Mouse (Mus musculus) limb, embryonic 10.5 days (tissue): ENCODE results near the gene Tmem234. TPM values are rescaled to one million over a fixed set of nuclear protein-coding genes. Genes with fewer than 3 reads are reported as not detected.
"Not testable (repeated sequence)": the region's sequence is repeated elsewhere in the genome, so short reads cannot be mapped to it uniquely, and the experiment has no call there.

Experiments
- DNase-seq: peaks from one replicate; pipeline ENCODE4 v3.0.0-alpha.2; 2017; ENCODE audit warnings: low spot score
- H3K27ac ChIP-seq: fragments of 300-500 bp; sonication (generic); 2 replicates; pipeline ENCODE4 v1.5.1; 2016; ENCODE audit warnings: mild to moderate bottlenecking
- H3K27me3 ChIP-seq: fragments of 300-500 bp; sonication (generic); 2 replicates; pipeline ENCODE4 v1.6.1; 2016; ENCODE audit warnings: low read depth, mild to moderate bottlenecking; ENCODE audit not compliant: poor library complexity, severe bottlenecking
- H3K36me3 ChIP-seq: fragments of 300-500 bp; sonication (generic); 2 replicates; pipeline ENCODE4 v1.6.1; 2016; ENCODE audit warnings: mild to moderate bottlenecking, moderate library complexity
- H3K4me1 ChIP-seq: fragments of 300-500 bp; sonication (generic); 2 replicates; pipeline ENCODE4 v1.6.1; 2016
- H3K4me3 ChIP-seq: fragments of 300-500 bp; sonication (generic); 2 replicates; pipeline ENCODE4 v1.5.1; 2016; ENCODE audit warnings: mild to moderate bottlenecking, moderate library complexity
- H3K9me3 ChIP-seq: fragments of 300-500 bp; sonication (generic); replicated peaks from 2 replicates; pipeline ENCODE4 v1.6.1; 2016; ENCODE audit warnings: mild to moderate bottlenecking
- WGBS: fragments of 180-500 bp; shearing (Covaris S2); methylation state at CpG from one replicate; pipeline ENCODE4 v1.1.7; 2016; 5-methylcytosine and 5-hydroxymethylcytosine counted together
- polyA plus RNA-seq: library from polyadenylated mRNA; unstranded; fragments of >200 nt; fragmentation: Nextera tagmentation; extraction: Ambion mirVana; gene quantifications from 2 replicates; pipeline ENCODE4 v1.2.1, GENCODE M21; 2016

Gene Tmem234
- 228 and 231 TPM in 2 replicates for polyA plus RNA-seq

- Histone ChIP-seq H3K4me1 (peaks cover 28% of the 10 kb centered on the region), H3K27ac (peak within 1 kb of the TSS; percentile 93), H3K4me3 (peak within 1 kb of the TSS; percentile 100), H3K9me3 (no peaks in the 10 kb centered on the region), H3K36me3 (peaks cover 77% of the 10 kb centered on the region), H3K27me3 (no peaks in the 10 kb centered on the region)
- DNase-seq = peak; percentile 91
- under 1% methylated on average over 74 of the region's 74 CpGs for WGBS
Observed at GRCm38 (mm10) chr4:129600233-129601158, at the start of gene Tmem234, which contains the start of gene Eif3i. TSS of gene Tmem234 (plus strand) at chr4:129600668. TSS of gene Eif3i (minus strand) at chr4:129600648.

- H3K36me3 ChIP-seq, H3K4me3 ChIP-seq, DNase-seq, H3K9me3 ChIP-seq, H3K27me3 ChIP-seq, H3K27ac ChIP-seq: not testable (repeated sequence)
- H3K4me1 ChIP-seq = peaks cover 46% of the 10 kb centered on the region
- WGBS = 90% methylated on average over 6 of the region's 6 CpGs
Observed at GRCm38 (mm10) chr4:129554512-129554911, 46.0 kb upstream of the Tmem234 start.

- DNase-seq = peak; percentile 82
- H3K4me3 ChIP-seq = peak overlapping the region; percentile 65
- peak overlapping the region; percentile 88 for H3K27ac ChIP-seq
- H3K27me3 ChIP-seq = no peaks in the 10 kb centered on the region
- H3K36me3 ChIP-seq = no peaks in the 10 kb centered on the region
- H3K4me1 ChIP-seq = peaks cover 37% of the 10 kb centered on the region
- no peaks in the 10 kb centered on the region for H3K9me3 ChIP-seq
- WGBS = 1% methylated on average over 16 of the region's 16 CpGs
Observed at GRCm38 (mm10) chr4:129555421-129555861, 45.0 kb upstream of the Tmem234 start.

GRCm38 (mm10) chr4:129555862-129556531 is 44.5 kb upstream of the Tmem234 start:
- WGBS = 1% methylated on average over 24 of the region's 24 CpGs
- H3K27ac ChIP-seq = peak overlapping the region; percentile 88
- DNase-seq = no peak
- no peaks in the 10 kb centered on the region for H3K36me3 ChIP-seq
- H3K9me3 ChIP-seq = no peaks in the 10 kb centered on the region
- peaks cover 32% of the 10 kb centered on the region for H3K4me1 ChIP-seq
- peak overlapping the region; percentile 65 for H3K4me3 ChIP-seq
- H3K27me3 ChIP-seq = no peaks in the 10 kb centered on the region

GRCm38 (mm10) chr4:129556532-129557223 is 43.8 kb upstream of the Tmem234 start:
- Histone ChIP-seq H3K27me3 (no peaks in the 10 kb centered on the region), H3K27ac (peak overlapping the region; percentile 88), H3K9me3 (no peaks in the 10 kb centered on the region), H3K4me1 (peaks cover 30% of the 10 kb centered on the region), H3K36me3 (no peaks in the 10 kb centered on the region), H3K4me3 (peak overlapping the region; percentile 65)
- WGBS = 9% methylated on average over 33 of the region's 33 CpGs
- peak; percentile 97 for DNase-seq

- no peaks in the 10 kb centered on the region for H3K9me3 ChIP-seq
- WGBS = 50% methylated on average over 9 of the region's 9 CpGs
- peak overlapping the region; percentile 65; the same call in 1 of the 2 replicates for H3K4me3 ChIP-seq
- peak overlapping the region; percentile 88 for H3K27ac ChIP-seq
- peaks cover 30% of the 10 kb centered on the region for H3K4me1 ChIP-seq
- no peak for DNase-seq
- H3K36me3 ChIP-seq = no peaks in the 10 kb centered on the region
- no peaks in the 10 kb centered on the region for H3K27me3 ChIP-seq
Observed at GRCm38 (mm10) chr4:129557256-129557808, 43.1 kb upstream of the Tmem234 start.

GRCm38 (mm10) chr4:129558321-129558955 is 42.0 kb upstream of the Tmem234 start:
- H3K27ac ChIP-seq = no peak overlapping the region
- H3K36me3 ChIP-seq = no peaks in the 10 kb centered on the region
- no peaks in the 10 kb centered on the region for H3K9me3 ChIP-seq
- WGBS = 86% methylated on average over 12 of the region's 12 CpGs
- H3K4me1 ChIP-seq = peaks cover 33% of the 10 kb centered on the region
- H3K4me3 ChIP-seq = no peak overlapping the region
- no peaks in the 10 kb centered on the region for H3K27me3 ChIP-seq
- DNase-seq = no peak

- peaks cover 31% of the 10 kb centered on the region for H3K4me1 ChIP-seq
- H3K9me3 ChIP-seq = no peaks in the 10 kb centered on the region
- DNase-seq = no peak
- H3K4me3 ChIP-seq = no peak overlapping the region
- no peaks in the 10 kb centered on the region for H3K27me3 ChIP-seq
- WGBS = 89% methylated on average over 5 of the region's 5 CpGs
- H3K27ac ChIP-seq = no peak overlapping the region
- no peaks in the 10 kb centered on the region for H3K36me3 ChIP-seq
Observed at GRCm38 (mm10) chr4:129561184-129561583, 39.3 kb upstream of the Tmem234 start.

- DNase-seq = peak; percentile 61
- peak overlapping the region; percentile 71 for H3K27ac ChIP-seq
- 22% methylated on average over 8 of the region's 8 CpGs for WGBS
Observed at GRCm38 (mm10) chr4:129563718-129564117, 36.8 kb upstream of the Tmem234 start.

GRCm38 (mm10) chr4:129565139-129565538 is 35.3 kb upstream of the Tmem234 start:
- no peak overlapping the region for H3K27ac ChIP-seq
- WGBS = 85% methylated on average over 6 of the region's 6 CpGs
- no peaks in the 10 kb centered on the region for H3K27me3 ChIP-seq
- H3K4me3 ChIP-seq = no peak overlapping the region
- DNase-seq = no peak
- H3K9me3 ChIP-seq = no peaks in the 10 kb centered on the region
- peaks cover 14% of the 10 kb centered on the region for H3K4me1 ChIP-seq
- H3K36me3 ChIP-seq = no peaks in the 10 kb centered on the region

More at GRCm38 (mm10) chr4:129563718-129564117, 36.8 kb upstream of the Tmem234 start:
- no peak overlapping the region for H3K4me3 ChIP-seq
- no peaks in the 10 kb centered on the region for H3K27me3 ChIP-seq
- no peaks in the 10 kb centered on the region for H3K9me3 ChIP-seq
- no peaks in the 10 kb centered on the region for H3K36me3 ChIP-seq
- peaks cover 14% of the 10 kb centered on the region for H3K4me1 ChIP-seq

GRCm38 (mm10) chr4:129568366-129568765 is 32.1 kb upstream of the Tmem234 start:
- WGBS = 95% methylated on average over 7 of the region's 7 CpGs
- Histone ChIP-seq H3K9me3 (no peaks in the 10 kb centered on the region), H3K27me3 (no peaks in the 10 kb centered on the region), H3K36me3 (no peaks in the 10 kb centered on the region), H3K4me1 (peaks cover 17% of the 10 kb centered on the region), H3K27ac (no peak overlapping the region), H3K4me3 (no peak overlapping the region)
- no peak for DNase-seq

GRCm38 (mm10) chr4:129570028-129570427 is 30.4 kb upstream of the Tmem234 start:
- Histone ChIP-seq H3K36me3 (no peaks in the 10 kb centered on the region), H3K4me1 (peaks cover 12% of the 10 kb centered on the region), H3K27me3 (no peaks in the 10 kb centered on the region), H3K27ac (no peak overlapping the region), H3K4me3 (no peak overlapping the region), H3K9me3 (no peaks in the 10 kb centered on the region)
- no peak for DNase-seq
- 91% methylated on average over 6 of the region's 6 CpGs for whole genome bisulfite sequencing
